Mouse (Mus musculus) myocyte (in vitro differentiated cells): Measurements from ENCODE around the gene Angptl2. TPM values are rescaled to one million over a fixed set of nuclear protein-coding genes. Genes with fewer than 3 reads are reported as not detected.

Source experiments
- H3K27me3 ChIP-seq: one replicate; pipeline ENCODE4 v1.6.1; 2011; ENCODE audit not compliant: control insufficient read depth, insufficient read depth, insufficient read length
- H3K36me3 ChIP-seq: one replicate; pipeline ENCODE4 v1.6.1; 2011; ENCODE audit not compliant: control insufficient read depth, insufficient read depth
- H3K4me2 ChIP-seq: one replicate; pipeline ENCODE4 v1.6.1; 2011; ENCODE audit warnings: low read depth, control low read depth
- H3K4me3 ChIP-seq: one replicate; pipeline ENCODE4 v1.5.1; 2011; ENCODE audit warnings: mild to moderate bottlenecking, control low read depth, moderate library complexity
- H3K79me2 ChIP-seq: one replicate; pipeline ENCODE4 v1.6.1; 2011; ENCODE audit not compliant: control insufficient read depth, insufficient read depth
- H3ac ChIP-seq: one replicate; pipeline ENCODE4 v1.6.1; 2011; ENCODE audit not compliant: control insufficient read depth, insufficient read length
- CEBPB ChIP-seq: IDR thresholded peaks from 2 replicates; pipeline ENCODE4 v1.6.1; 2011; ENCODE audit warnings: mild to moderate bottlenecking, moderate library complexity; ENCODE audit not compliant: poor library complexity, insufficient read depth, severe bottlenecking
- E2F4 ChIP-seq: IDR thresholded peaks from one replicate; pipeline ENCODE4 v1.6.1; 2011; ENCODE audit warnings: mild to moderate bottlenecking, control low read depth, moderate library complexity; ENCODE audit not compliant: insufficient read depth
- MAX ChIP-seq: IDR thresholded peaks from one replicate; pipeline ENCODE4 v1.6.1; 2011; ENCODE audit warnings: low read depth, mild to moderate bottlenecking, control low read depth
- MYOD1 ChIP-seq, 3 experiments: IDR thresholded peaks; one replicate each; pipeline ENCODE4 v1.6.1; 2011; ENCODE audit warnings: control low read depth in 2 of 3, low read depth in 2 of 3, mild to moderate bottlenecking in 2 of 3, moderate library complexity in 1 of 3; ENCODE audit not compliant: insufficient read length in 2 of 3, control insufficient read depth in 1 of 3
- MYOG ChIP-seq, 3 experiments: IDR thresholded peaks; one replicate each; pipeline ENCODE4 v1.6.1; 2011; ENCODE audit warnings: control low read depth in 2 of 3, low read depth in 2 of 3, mild to moderate bottlenecking in 2 of 3; ENCODE audit not compliant: insufficient read length in 2 of 3, control insufficient read depth in 1 of 3, insufficient read depth in 1 of 3
- POLR2A ChIP-seq: IDR thresholded peaks from one replicate; pipeline ENCODE4 v1.6.1; 2011; ENCODE audit warnings: low read depth, mild to moderate bottlenecking, control low read depth, moderate library complexity; ENCODE audit not compliant: insufficient read length
- POLR2AphosphoS2 ChIP-seq: IDR thresholded peaks from one replicate; pipeline ENCODE4 v1.6.1; 2011; ENCODE audit warnings: low read depth, control low read depth; ENCODE audit not compliant: insufficient read length
- REST ChIP-seq: IDR thresholded peaks from one replicate; pipeline ENCODE4 v1.6.1; 2011; ENCODE audit warnings: mild to moderate bottlenecking, control low read depth, moderate library complexity; ENCODE audit not compliant: insufficient read depth, insufficient read length
- SRF ChIP-seq: IDR thresholded peaks from one replicate; pipeline ENCODE4 v1.6.1; 2011; ENCODE audit warnings: low read depth; ENCODE audit not compliant: control insufficient read depth, insufficient read length
- TCF12 ChIP-seq: IDR thresholded peaks from one replicate; pipeline ENCODE4 v1.6.1; 2011; ENCODE audit warnings: mild to moderate bottlenecking, control low read depth; ENCODE audit not compliant: poor library complexity, insufficient read depth, severe bottlenecking
- TCF3 ChIP-seq: IDR thresholded peaks from one replicate; pipeline ENCODE4 v1.6.1; 2011; ENCODE audit warnings: low read depth, control low read depth; ENCODE audit not compliant: insufficient read length
- USF1 ChIP-seq: IDR thresholded peaks from one replicate; pipeline ENCODE4 v1.6.1; 2011; ENCODE audit warnings: low read depth, mild to moderate bottlenecking, control low read depth, moderate library complexity
- polyA plus RNA-seq: library from polyadenylated mRNA; unstranded; fragments of >200 nt; fragmentation: generic; extraction: Trizol; gene quantifications from one replicate; pipeline ENCODE4 v1.2.1, GENCODE M21; 2012; ENCODE audit warnings: missing spikeins

The Angptl2 gene
- polyA plus RNA-seq, 1 experiment: 130 TPM

GRCm38 (mm10) chr2:33188925-33189670 lies 26.8 kb upstream of the Angptl2 start:
- Histone ChIP-seq H3ac (no peak overlapping the region), H3K27me3 (no peaks in the 10 kb centered on the region), H3K4me3 (no peak overlapping the region), H3K36me3 (no peaks in the 10 kb centered on the region), H3K4me2 (peak overlapping the region; percentile 13), H3K79me2 (no peaks in the 10 kb centered on the region)
- TF ChIP-seq TCF3 (no peak), MYOD1 (IDR thresholded peaks at IDR 0.05; ENCODE audit: control insufficient read depth in 1 of 3, insufficient read length in 2 of 3, low read depth in 2 of 3) (peak; percentile 84 to 88 (median 87)), MYOG (IDR thresholded peaks at IDR 0.05; ENCODE audit: control insufficient read depth in 1 of 3, insufficient read depth in 1 of 3, insufficient read length in 2 of 3, low read depth in 2 of 3) (peak; percentile 55 to 91 (median 88)), CEBPB (no peak), REST (no peak)

GRCm38 (mm10) chr2:33189976-33190375 lies 25.9 kb upstream of the Angptl2 start:
- no peak overlapping the region for H3K4me2 ChIP-seq
- no peaks in the 10 kb centered on the region for H3K79me2 ChIP-seq
- no peak overlapping the region for H3ac ChIP-seq
- H3K4me3 ChIP-seq: no peak overlapping the region
- H3K27me3 ChIP-seq: no peaks in the 10 kb centered on the region
- H3K36me3 ChIP-seq: no peaks in the 10 kb centered on the region
- TF ChIP-seq SRF (no peak), USF1 (no peak)

- no peaks in the 10 kb centered on the region for H3K36me3 ChIP-seq
- H3K79me2 ChIP-seq: no peaks in the 10 kb centered on the region
- no peak overlapping the region for H3K4me2 ChIP-seq
- H3K4me3 ChIP-seq: no peak overlapping the region
- no peak overlapping the region for H3ac ChIP-seq
- TF ChIP-seq REST (no peak), POLR2A (no peak)
- no peaks in the 10 kb centered on the region for H3K27me3 ChIP-seq
Observed at GRCm38 (mm10) chr2:33200368-33201068, 15.4 kb upstream of the Angptl2 start.

GRCm38 (mm10) chr2:33203284-33203683 lies 12.6 kb upstream of the Angptl2 start:
- no peak overlapping the region for H3K4me3 ChIP-seq
- peak in 2 of 3 experiments; percentile 25 to 51 for TF ChIP-seq MYOD1 (IDR thresholded peaks at IDR 0.05; ENCODE audit: control insufficient read depth in 1 of 3, insufficient read length in 2 of 3, low read depth in 2 of 3)
- TF ChIP-seq MYOG (IDR thresholded peaks at IDR 0.05; ENCODE audit: control insufficient read depth in 1 of 3, insufficient read depth in 1 of 3, insufficient read length in 2 of 3, low read depth in 2 of 3): peak in 2 of 3 experiments; percentile 7 to 65
- TF ChIP-seq POLR2A: no peak
- TF ChIP-seq TCF3: no peak
- peak; percentile 28 for TF ChIP-seq TCF12
- peak; percentile 43 for TF ChIP-seq MAX
- TF ChIP-seq E2F4: no peak
- TF ChIP-seq SRF: peak; percentile 40
- no peak for TF ChIP-seq CEBPB
- TF ChIP-seq POLR2AphosphoS2: no peak
- TF ChIP-seq REST: no peak

GRCm38 (mm10) chr2:33204980-33205379 lies 10.9 kb upstream of the Angptl2 start:
- no peak overlapping the region for H3ac ChIP-seq
- H3K4me2 ChIP-seq: peak overlapping the region; percentile 92
- no peaks in the 10 kb centered on the region for H3K36me3 ChIP-seq
- H3K4me3 ChIP-seq: no peak overlapping the region
- no peaks in the 10 kb centered on the region for H3K79me2 ChIP-seq
- no peaks in the 10 kb centered on the region for H3K27me3 ChIP-seq
- peak; percentile 27 for TF ChIP-seq POLR2A
- TF ChIP-seq MAX: no peak

More at GRCm38 (mm10) chr2:33203284-33203683, 12.6 kb upstream of the Angptl2 start:
- no peaks in the 10 kb centered on the region for H3K79me2 ChIP-seq
- no peaks in the 10 kb centered on the region for H3K36me3 ChIP-seq
- no peaks in the 10 kb centered on the region for H3K27me3 ChIP-seq
- H3ac ChIP-seq: no peak overlapping the region
- peak overlapping the region; percentile 92 for H3K4me2 ChIP-seq
